ENCODE assay signal across 19 mouse cellular contexts in the genomic region with DNA sequence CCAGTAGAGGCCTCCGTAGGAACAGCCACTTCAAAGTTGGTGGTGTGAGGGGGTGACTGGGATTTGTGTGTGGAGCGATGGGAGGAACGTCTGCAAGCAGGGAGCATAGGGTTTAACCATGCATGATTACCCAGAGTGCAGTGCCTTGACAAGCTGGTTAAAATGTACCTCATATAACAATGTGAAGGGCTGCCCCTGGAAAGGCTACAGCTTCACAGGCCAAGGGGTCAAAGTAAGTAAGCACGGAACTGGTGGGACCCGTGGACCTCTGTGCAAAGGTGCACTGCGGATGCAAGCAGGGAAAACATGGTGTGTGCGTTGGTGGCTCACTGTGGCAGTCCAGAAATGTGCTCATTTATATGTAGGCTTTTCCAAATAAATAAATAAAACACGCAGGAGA.
DNase-seq lines count a peak whose midpoint lies in the region; ATAC-seq lines count a peak whose summit lies in the region.
"Had no signal": no experiment of that assay in that cellular context is flagged by ENCODE, and none has a peak within 500 bp of the region (broad histone marks: within the 10 kb centered on the region; RNA-seq: fewer than 3 reads in every experiment).

No protein-coding gene starts in this region.

- no peaks in the 10 kb centered on the region for H3K9me3 ChIP-seq in hindbrain, embryonic 10.5 days
- no peaks in the 10 kb centered on the region for H3K9me3 ChIP-seq in hindbrain, embryonic 16.5 days (ENCODE audit: control insufficient read depth, low read length)
- H3K9me3 ChIP-seq in liver, embryonic 16.5 days (replicated peaks; ENCODE audit: control insufficient read depth, low read length) = no peaks in the 10 kb centered on the region
- H3K9me3 ChIP-seq: forebrain, embryonic 13.5 days; hindbrain, embryonic 15.5 days; lung, embryonic 15.5 days; neural tube, embryonic 12.5 days had no signal

- H3K4me1 ChIP-seq in hindbrain, embryonic 10.5 days (replicated peaks) = peaks cover 34% of the 10 kb centered on the region
- no peaks in the 10 kb centered on the region for H3K4me1 ChIP-seq in hindbrain, embryonic 16.5 days (ENCODE audit: control insufficient read depth, insufficient read depth, low read depth, low read length)
- peaks cover 3% of the 10 kb centered on the region for H3K4me1 ChIP-seq in liver, embryonic 16.5 days (ENCODE audit: control insufficient read depth, low read depth, low read length)

- 80% methylated on average over 8 of the region's 8 CpGs for WGBS in hindbrain, embryonic 10.5 days
- WGBS in hindbrain, embryonic 16.5 days = 69% methylated on average over 8 of the region's 8 CpGs
- 73% methylated on average over 8 of the region's 8 CpGs for WGBS in liver, embryonic 16.5 days (ENCODE audit: insufficient replicate concordance)

- H3K9ac ChIP-seq in hindbrain, embryonic 16.5 days (ENCODE audit: low read depth, low read length) = no peak overlapping the region
- no peak overlapping the region for H3K9ac ChIP-seq in liver, embryonic 16.5 days (ENCODE audit: low read depth, low read length)
- H3K9ac ChIP-seq: forebrain, embryonic 13.5 days; hindbrain, embryonic 15.5 days; lung, embryonic 15.5 days; neural tube, embryonic 12.5 days had no signal

- no peak overlapping the region for H3K4me2 ChIP-seq in hindbrain, embryonic 16.5 days (ENCODE audit: low read length)
- no peak overlapping the region for H3K4me2 ChIP-seq in liver, embryonic 16.5 days (ENCODE audit: low read depth, low read length)
- H3K4me2 ChIP-seq: forebrain, embryonic 13.5 days; hindbrain, embryonic 15.5 days; lung, embryonic 15.5 days; midbrain, embryonic 11.5 days; neural tube, embryonic 12.5 days had no signal

- H3K4me3 ChIP-seq in hindbrain, embryonic 10.5 days = no peak overlapping the region
- no peak overlapping the region for H3K4me3 ChIP-seq in hindbrain, embryonic 16.5 days (ENCODE audit: low read length)
- H3K4me3 ChIP-seq in liver, embryonic 16.5 days (ENCODE audit: low read depth, low read length) = no peak overlapping the region
- H3K4me3 ChIP-seq: forebrain, embryonic 13.5 days; hindbrain, embryonic 15.5 days; lung, embryonic 15.5 days; neural tube, embryonic 12.5 days had no signal

- no peaks in the 10 kb centered on the region for H3K36me3 ChIP-seq in hindbrain, embryonic 10.5 days
- no peaks in the 10 kb centered on the region for H3K36me3 ChIP-seq in hindbrain, embryonic 16.5 days (ENCODE audit: control insufficient read depth, insufficient read depth, low read length)
- no peaks in the 10 kb centered on the region for H3K36me3 ChIP-seq in liver, embryonic 16.5 days (ENCODE audit: control insufficient read depth, insufficient read depth)
- H3K36me3 ChIP-seq: hindbrain, embryonic 15.5 days; lung, embryonic 15.5 days; neural tube, embryonic 12.5 days had no signal

- H3K27ac ChIP-seq in hindbrain, embryonic 10.5 days = peak overlapping the region; percentile 35; the same call in 1 of the 2 replicates
- H3K27ac ChIP-seq in hindbrain, embryonic 16.5 days (ENCODE audit: low read depth, low read length) = no peak overlapping the region
- H3K27ac ChIP-seq in liver, embryonic 16.5 days (ENCODE audit: low read length) = peak overlapping the region; percentile 21; the same call in 1 of the 2 replicates
- H3K27ac ChIP-seq: forebrain, embryonic 13.5 days; hindbrain, embryonic 15.5 days; lung, embryonic 15.5 days; macrophage; neural tube, embryonic 12.5 days had no signal

- DNase-seq in hindbrain, embryonic 10.5 days (ENCODE audit: low spot score) = no peak
- peak; percentile 83 for DNase-seq in kidney, adult 9 months
- DNase-seq in liver = peak; percentile 44
- DNase-seq in lung, adult 18-20 months = no peak
- DNase-seq in thymus, adult 18-20 months = no peak
- DNase-seq in heart, adult 18-20 months = no peak
- DNase-seq: cerebellum, adult 2 months; gastrocnemius, postnatal 25 days; heart, postnatal 14 days; right cerebral cortex, postnatal 4 days had no signal

- no peak for ATAC-seq in hindbrain, embryonic 16.5 days
- ATAC-seq in liver, embryonic 16.5 days (ENCODE audit: low read depth) = peak; percentile 87
- ATAC-seq: forebrain, embryonic 13.5 days; intestine, embryonic 16.5 days had no signal

- no peaks in the 10 kb centered on the region for H3K27me3 ChIP-seq in hindbrain, embryonic 10.5 days (ENCODE audit: insufficient read depth, poor library complexity, severe bottlenecking)
- H3K27me3 ChIP-seq in hindbrain, embryonic 16.5 days (replicated peaks; ENCODE audit: control insufficient read depth, insufficient read depth, low read length) = no peaks in the 10 kb centered on the region
- H3K27me3 ChIP-seq in liver, embryonic 16.5 days (ENCODE audit: control insufficient read depth, insufficient read depth, low read depth, low read length) = no peaks in the 10 kb centered on the region
- H3K27me3 ChIP-seq: forebrain, embryonic 13.5 days; hindbrain, embryonic 15.5 days; lung, embryonic 15.5 days; neural tube, embryonic 12.5 days had no signal

Comparison
In these comparisons a context has a peak if more than half of its experiments do, and no peak if none do; other contexts are left out.
1. DNase-seq: peak in kidney, adult 9 months (single experiment) and liver (single experiment); none in hindbrain, embryonic 10.5 days (single experiment), lung, adult 18-20 months (0 of 2), thymus, adult 18-20 months (0 of 2) and heart, adult 18-20 months (0 of 2).